Mouse (Mus musculus) thymus, postnatal 10 days (tissue): Measurements from ENCODE around the gene Sowahb.
A peak's percentile ranks its signal among the peaks of the same experiment; 100 is the strongest.

ENCODE experiments used
- DNase-seq, 2 experiments: peaks; one replicate each; pipeline ENCODE4 v3.0.0; 2021; ENCODE audit warnings: low spot score in 2 of 2

Gene Sowahb

GRCm38 (mm10) chr5:93044584-93045370 lies at the start of gene Sowahb:
Sowahb (minus strand) TSS chr5:93045022.
- DNase-seq = no peak

GRCm38 (mm10) chr5:93093638-93094527 lies 49.1 kb upstream of the Sowahb start:
- DNase-seq = peak; percentile 39 to 51

- peak; percentile 83 to 87 for DNase-seq
These were observed 48.2 kb upstream of the Sowahb start, which contains the start of gene Sept11 for GRCm38 (mm10) chr5:93092857-93093622. Sept11 (plus strand) TSS chr5:93093437.

- DNase-seq = peak; percentile 18 to 37
These were observed 47.4 kb upstream of the Sowahb start for GRCm38 (mm10) chr5:93092147-93092781.

DNA sequence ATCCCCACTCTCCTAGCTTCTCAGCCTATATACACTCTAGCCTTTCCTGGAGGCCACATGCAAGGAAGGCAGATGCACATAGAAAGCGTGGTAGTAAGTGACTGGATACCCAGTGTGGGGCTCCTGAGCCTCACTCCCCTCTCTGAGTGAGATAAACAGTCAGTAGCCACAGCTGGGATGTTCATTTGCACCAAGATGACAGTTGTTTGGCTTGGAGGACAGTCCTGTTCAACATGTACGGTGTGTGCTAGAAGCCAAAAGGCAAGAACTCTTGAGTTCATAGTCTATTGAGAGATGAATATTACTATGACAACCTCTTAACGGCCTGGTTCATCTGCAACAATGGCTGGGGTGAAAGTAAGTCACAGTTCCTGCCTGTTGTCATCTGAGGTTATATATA lies 46.4 kb upstream of the Sowahb start:
- no peak for DNase-seq

DNA sequence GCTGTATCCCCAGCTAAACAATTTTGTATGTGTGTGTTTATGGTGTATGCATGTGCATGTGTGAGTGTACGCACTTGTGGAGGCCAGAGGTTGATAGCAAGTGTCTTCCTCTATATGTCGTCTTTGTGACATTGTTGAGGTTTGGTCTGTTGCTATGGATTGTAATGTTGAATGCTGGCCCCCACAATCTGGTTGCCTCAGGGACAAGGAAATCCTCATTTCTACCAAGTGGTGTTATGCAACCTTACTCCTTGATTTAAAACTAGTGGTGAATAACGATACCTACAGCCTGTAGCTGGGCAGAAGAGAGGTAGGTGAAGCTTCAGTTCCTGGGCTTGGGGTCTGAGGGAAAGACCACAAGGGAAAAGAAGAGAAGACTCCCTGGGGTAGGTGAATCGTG lies 41.1 kb upstream of the Sowahb start:
- DNase-seq = no peak

DNA sequence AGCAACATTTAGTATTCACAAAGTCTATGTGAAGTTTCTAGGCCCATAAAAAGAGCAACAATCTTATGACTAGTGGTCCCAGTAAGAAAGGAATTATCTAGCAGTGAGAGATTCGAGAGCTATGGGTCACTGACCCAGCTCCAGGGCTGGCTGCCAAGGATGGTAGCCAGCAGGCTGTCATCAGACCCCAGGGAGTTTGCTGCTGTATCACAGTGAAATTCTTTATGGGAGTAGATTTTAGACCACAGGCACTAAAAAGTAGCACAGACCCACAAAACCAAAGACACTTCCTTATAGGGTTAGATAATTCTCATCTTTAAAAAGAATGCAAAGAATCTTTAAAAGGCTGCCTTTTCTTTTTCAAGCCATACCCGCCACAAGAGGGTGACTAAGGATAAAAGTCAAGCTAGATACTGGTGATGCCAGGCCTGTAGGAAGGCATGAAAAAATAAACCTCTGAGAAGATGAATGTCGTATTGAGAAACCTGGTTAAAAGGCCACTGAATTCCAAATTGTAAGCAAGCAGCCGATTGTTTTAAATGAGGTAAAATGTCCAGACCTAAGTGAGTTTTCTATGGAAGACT lies 40.3 kb upstream of the Sowahb start:
- no peak for DNase-seq

DNA sequence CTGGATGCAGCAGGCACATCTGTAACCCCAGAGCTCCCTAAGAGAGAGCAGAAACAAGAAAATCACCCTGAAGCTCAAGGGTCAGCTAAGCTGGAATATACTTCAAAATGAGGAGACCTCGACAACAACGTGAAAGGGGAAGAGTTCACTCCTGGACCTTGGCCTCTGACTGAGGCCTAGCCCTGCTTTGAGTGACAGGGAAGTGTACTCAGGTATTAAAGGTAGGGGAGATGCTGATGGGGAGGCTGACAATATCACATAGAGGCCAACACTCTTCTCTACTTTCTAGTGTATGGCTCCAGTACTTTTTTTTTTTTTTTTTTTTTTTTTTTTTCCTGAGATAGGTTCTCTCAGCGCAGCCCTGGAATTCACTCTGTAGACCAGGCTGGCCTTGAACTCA lies 34.8 kb upstream of the Sowahb start:
- DNase-seq = no peak

- no peak for DNase-seq
These were observed 33.0 kb upstream of the Sowahb start for GRCm38 (mm10) chr5:93077661-93078323.

GRCm38 (mm10) chr5:93060865-93061264 lies 16.0 kb upstream of the Sowahb start:
- no peak for DNase-seq

DNA sequence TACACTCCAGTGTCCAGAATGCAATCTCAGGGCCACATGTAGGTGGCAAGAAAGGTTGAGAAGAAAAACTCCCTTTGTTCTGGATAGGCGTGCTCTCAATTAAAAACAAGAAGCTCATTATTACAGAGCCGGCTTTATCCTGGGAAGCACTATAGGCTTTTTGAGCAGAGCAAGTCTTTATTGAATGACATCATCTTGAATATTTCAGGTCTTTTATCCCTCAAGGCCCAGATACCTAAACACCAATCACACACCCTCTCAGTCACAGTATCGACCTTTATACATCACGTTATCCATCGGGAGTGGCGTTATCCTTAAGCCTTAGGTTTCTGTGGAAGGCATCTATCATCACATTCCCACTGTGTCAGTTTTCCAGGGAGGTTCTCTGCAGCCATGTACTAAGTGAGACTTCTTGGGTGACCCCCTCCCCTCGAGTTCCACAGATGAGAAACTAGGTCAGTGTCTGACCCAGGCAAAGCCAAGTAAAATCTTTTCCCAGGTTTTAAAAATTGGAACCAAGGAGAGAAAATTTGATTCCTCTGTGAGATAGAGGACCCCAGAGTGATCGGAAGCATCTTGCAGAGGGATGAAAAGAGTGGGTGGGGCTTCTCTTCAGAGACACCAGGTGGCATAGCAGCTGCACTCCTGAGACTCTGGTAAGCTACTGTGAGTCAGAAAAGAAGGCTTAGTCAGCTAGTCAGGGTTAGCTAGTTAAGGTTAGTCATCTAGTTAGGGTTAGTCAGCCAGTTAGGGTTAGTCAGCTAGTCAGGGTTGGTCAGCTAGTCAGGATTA lies 9.0 kb upstream of the Sowahb start:
- DNase-seq = no peak

DNA sequence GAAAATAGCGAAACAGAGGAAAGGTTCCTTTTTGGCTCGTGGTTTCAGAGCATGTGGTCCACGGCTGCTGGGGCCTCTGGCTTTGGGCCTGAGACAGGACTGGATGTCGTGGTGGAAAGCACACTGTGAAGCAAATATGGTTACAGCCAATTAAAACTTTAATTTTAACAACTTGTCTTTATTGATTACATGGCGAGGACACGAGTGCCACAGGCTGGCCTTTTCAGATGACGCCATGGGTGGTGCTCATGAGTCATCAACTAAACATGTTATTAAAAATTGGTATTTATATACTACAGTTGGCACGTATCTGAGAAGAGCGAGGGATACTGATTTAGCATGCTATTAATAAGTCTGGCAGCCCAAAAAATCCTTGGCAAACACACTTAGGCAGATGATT lies 7.1 kb upstream of the Sowahb start:
- DNase-seq = no peak

GRCm38 (mm10) chr5:93051041-93051440 lies 6.2 kb upstream of the Sowahb start:
- no peak for DNase-seq

DNA sequence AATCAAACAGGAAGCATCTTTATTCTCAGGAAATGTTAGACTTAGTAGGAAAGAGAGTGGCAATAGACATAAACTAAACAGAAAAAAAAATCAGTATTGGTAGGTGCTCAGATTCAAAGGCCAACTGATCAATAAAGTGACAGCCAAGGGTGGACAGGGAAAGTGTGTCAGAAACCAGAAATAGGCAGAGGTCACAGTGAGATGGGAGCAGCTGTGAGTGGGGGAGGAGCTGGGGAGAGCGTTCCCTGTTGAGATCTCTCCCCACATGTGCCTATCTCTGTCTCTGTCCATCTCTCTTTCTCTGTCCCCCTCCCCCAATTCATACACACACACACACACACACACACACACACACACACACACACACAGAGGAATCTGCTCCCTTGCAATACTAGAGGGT lies 5.1 kb upstream of the Sowahb start:
- DNase-seq = no peak

GRCm38 (mm10) chr5:93048481-93049240 lies 3.8 kb upstream of the Sowahb start:
- no peak for DNase-seq

DNA sequence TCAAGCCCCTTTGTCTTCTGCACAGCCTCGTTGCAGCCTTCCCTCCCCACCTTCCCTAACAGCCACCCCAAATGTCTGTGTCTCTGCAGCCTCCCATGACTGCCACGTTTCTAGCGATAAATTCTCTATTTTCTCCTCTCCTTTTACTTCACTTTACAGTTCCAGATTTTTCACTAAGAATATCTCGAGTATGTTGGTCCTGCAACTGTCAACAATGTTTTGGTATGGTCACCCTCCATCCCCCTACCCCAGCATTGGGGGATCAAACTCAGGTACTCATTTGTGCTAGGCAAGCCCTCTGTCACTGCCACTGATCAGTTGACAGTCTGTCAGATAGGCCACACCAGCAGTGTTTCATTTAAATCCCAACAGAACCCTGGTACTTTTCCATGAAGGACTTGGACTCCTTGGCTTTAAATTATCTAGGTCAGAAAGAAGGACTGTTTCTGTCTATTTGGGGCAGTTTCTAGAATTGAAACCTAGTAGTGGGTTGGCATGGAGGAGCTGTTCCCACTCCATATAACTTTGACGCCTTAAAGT lies 1.6 kb upstream of the Sowahb start:
- DNase-seq = no peak

- DNase-seq = no peak
These were observed 521 bp upstream of the Sowahb start for GRCm38 (mm10) chr5:93045371-93045714.

DNA sequence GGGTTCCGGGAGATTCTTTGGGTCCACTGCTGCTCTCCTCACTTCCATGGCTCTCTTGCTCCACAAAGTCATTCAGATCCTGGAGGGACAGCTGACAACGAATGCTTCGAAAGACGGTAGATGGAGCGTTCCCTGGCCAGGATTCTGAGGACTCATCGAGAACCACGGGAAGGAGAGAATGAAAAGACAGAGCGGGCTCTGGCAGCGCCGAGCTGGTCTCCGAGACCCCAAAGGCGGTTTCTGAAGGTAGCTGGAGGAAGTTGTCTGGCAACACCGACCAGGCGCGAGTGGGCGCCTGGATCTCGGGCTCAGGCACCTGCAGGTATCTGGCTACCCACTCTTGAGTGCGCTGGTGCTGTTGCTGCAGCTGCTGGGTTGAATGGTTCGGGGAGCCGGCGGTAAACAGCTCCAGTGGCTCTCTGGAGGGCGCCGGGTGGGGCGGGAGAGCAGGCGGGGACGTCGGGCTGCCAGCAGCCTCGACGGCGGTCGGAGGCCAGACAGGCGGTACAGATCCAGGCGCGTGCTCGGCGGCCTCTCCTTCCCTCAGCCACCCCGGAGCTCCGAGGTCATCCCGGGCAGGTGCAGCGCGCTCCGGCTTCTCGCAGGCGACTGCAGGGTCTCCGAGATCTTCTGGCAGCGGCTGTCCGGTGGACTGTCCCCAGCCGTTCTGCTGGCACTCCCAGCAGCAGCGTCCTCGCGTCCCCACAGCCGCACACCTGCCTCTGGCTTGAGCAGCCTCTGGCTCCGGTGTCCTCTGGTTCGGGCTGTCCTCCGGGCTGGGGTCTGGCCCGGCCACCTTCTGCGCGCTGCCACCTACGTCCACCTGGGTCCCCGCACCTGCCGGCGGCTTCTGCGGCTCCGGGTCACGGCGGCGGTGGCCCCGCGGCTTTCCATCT lies 886 bp downstream of the Sowahb start:
- DNase-seq = peak in 1 of 2 experiments; percentile 7
